Mouse (Mus musculus) cerebral cortex, adult 2 months (tissue): Measurements from ENCODE around the gene Nmt1.

Source experiments
- WGBS: fragments of 180-500 bp; shearing (Covaris S2); methylation state at CpG from one replicate; pipeline ENCODE4 v1.1.7; 2018; 5-methylcytosine and 5-hydroxymethylcytosine counted together

The Nmt1 gene

DNA sequence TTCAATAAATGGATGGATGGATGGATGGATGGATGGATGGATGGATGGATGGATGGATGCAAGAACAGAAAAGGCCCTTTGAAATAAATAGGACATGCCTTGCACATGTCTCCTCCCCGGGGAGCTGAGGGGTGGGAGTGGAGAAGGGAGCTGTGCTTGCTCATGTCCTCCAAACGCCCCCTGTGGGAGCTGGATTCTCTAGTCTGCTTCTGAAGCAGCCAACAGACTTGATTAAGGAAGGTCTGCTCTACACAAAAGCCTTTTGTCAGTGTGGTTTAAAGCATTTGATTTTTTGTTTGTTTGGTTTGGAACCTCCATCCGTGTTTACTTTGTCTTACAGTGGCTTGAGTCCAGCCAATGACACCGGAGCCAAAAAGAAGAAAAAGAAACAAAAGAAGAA lies 14.8 kb downstream of the Nmt1 start:
- whole genome bisulfite sequencing: 16% methylated on average over 4 of the region's 4 CpGs

DNA sequence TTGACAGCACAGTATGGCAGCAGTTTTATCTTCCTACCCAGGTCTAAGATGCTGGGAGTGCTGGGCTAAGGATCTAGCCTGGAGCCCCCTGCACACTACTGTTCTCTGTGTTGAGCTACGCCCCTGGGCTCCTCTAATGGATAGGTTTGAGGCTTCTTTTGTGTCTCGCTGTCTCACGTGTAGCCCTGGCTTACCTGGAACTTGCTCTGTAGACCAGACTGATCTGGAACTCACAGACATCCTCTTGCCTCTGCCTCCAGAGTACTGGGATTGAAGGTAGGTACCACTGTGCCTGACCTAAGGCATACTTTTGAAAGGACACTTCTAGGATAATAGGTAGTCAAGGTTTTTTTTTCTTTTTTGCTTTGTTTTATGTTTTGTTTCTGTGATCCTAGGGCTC lies 16.0 kb downstream of the Nmt1 start:
- 98% methylated on average over 3 of the region's 3 CpGs for WGBS

DNA sequence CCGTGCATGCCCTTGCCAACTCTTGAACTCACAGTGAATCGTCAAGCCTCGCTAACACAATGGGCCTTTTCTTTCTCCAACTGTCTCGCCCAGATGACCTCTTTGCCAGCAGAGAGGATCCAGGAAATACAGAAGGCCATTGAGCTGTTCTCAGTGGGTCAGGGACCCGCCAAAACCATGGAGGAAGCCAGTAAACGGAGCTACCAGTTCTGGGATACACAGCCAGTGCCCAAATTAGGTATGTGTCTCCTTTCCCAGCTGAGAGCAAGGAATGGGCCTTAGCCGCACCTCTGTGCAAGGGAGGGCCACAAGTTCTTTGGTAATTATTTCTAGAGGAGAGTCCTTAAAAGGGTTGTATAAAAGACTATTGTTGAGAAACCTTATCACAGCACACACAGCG lies 18.3 kb downstream of the Nmt1 start:
- WGBS: 51% methylated on average over 8 of the region's 8 CpGs

DNA sequence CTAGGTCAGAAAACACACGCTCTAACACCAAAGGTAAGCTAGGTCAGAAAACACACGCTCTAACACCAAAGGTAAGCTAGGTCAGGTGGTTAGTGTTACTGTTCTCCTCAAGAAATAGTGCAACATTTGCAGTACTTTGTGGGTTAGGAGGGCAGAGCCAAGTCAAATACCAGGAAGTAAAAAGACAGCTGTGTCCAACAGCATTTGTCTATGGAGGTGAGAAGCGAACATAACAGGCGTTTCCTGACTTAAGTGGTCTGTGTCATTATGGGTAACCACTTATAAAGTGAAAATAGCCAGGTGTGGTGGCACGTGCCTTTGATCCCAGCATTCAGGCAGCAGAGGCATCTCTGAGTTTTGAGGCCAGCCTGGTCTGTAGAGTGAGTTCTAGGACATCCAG lies 21.6 kb downstream of the Nmt1 start:
- WGBS: 92% methylated on average over 5 of the region's 5 CpGs

DNA sequence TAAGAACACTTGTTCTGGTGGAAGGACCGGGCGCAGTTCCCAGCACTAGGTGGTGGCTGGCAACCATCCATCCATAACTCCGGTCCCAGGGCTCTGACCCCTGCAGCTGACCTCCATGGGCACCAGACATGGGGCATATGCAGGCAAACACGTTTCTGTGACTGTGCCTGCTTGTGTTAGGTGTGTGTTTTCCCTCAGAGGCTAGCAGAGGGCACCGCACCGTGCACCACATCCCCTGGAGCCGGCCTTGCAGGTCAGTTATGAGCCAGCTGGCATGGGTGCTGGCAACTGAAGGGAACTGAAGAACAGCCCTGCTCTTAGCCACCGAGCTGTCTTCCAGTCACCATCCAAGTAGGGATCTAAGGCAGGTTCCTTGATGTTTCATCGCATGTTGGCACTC lies 22.2 kb downstream of the Nmt1 start:
- WGBS: 65% methylated on average over 9 of the region's 9 CpGs

DNA sequence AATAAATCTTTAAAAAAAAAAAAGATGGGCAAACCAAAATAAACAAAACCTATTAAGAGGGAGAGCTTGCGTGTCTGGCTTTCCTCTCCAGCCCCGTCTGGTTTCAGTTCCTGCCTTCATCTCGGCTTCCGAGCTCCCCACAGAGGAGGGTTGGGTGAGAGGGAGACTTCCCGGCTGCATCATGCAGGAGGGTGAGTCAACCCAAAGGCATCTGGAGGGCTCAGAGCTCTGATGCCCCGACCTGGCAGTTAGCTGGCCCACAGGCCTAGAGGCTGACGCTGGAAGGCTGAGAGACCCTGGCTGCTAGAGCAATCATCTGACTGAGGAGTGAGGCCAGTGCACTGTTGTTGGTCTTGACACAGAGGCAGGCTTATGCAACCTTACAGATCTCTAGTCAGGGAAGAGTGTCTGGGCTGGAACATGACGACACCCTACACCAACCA lies 23.3 kb downstream of the Nmt1 start:
- 25% methylated on average over 8 of the region's 8 CpGs for WGBS

DNA sequence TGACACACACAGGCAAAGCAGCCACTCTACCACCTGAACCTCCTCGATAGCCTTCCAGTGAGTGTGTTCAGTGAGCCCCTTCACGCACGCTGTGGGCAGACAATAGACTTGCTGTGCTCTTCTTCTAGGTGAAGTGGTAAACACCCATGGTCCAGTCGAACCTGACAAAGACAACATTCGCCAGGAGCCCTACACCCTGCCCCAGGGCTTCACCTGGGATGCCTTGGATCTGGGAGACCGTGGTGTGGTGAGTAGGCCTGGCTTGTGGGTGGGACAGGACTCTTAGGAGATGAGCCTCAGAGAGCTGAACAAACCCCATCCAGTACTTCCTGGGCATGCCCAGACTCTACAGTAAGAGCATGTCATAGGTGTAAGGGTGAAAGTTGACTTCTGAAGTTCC lies 24.1 kb downstream of the Nmt1 start:
- 81% methylated on average over 6 of the region's 6 CpGs for WGBS

DNA sequence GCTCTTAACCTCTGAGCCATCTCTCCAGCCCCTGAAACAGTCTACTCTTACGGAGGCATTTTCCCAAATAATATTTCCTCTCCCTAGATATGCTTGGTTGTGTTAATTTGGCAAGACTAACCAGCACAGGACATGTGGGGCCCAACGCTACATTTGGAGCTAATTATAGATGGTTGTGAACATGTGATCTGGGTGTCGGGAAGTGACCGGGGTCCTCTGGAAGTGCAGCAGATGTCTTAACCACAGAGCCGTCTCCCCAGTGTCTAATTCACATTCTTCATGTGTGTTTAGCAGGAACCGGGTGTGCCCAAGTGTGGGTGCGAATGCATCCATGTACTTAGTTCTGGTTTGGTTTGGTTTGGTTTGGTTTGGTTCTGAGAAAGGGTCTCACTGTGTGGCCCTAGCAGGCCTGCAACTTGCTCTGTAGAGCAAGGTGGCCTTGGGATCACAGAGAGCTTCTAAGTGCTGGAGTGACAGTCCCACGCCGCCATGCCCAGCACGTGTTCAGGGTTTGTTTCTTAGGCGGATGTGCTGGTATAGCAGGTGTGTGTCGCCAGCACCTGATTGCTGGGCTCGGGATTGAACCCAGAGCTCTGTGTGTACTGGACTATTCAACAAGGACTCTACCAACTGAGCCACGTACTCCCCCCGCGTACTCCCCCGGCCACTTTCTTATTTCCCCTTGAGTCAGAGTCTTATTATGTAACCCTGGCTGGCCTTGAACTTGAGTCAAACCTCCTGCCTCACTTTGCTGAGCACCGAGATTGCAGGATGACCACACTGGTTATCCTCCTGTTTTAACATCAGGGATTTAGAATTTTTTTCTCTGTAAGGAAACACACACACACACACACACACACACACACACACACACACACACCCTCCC lies 25.4 kb downstream of the Nmt1 start:
- 75% methylated on average over 18 of the region's 18 CpGs for WGBS

DNA sequence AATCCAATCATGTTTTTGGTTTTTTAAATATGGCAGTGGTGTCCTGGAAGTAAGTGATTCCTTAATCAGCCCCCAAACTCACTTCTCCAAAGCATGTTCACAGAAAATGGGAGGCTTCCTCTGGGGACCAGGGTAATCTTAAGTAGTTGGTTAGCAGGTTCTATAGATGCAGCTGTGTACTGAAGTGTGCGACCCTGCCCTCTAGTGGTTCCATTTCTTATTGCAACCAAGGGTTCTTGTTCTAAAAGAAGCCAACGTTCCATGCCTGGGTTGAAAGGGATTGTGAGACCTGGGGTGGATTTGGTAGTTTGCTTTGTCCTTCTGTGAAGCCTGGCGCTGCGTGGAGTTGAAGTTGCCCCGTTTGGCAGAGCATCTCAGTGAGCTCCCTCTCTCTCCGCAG lies 26.8 kb downstream of the Nmt1 start:
- WGBS: 38% methylated on average over 6 of the region's 6 CpGs

DNA sequence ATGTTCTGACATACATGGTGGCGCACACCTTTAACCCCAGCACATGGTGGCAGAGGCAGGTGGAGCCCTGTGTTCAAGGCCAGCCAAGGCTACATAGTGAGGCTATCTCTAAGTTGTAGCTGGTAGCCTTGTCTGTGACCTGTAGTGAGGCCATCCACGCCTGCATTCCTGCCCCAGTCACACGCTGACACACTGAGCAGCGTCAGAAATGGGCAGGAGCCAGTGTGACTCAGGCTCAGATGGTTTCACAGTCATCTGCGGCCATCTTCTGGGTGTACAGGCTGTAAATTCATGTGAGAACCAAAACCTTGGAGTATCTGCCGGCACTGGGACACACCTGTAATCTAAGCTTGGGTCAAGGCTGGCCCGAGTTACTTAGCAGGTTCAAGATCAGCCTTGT lies 28.6 kb downstream of the Nmt1 start:
- WGBS: 84% methylated on average over 7 of the region's 7 CpGs

DNA sequence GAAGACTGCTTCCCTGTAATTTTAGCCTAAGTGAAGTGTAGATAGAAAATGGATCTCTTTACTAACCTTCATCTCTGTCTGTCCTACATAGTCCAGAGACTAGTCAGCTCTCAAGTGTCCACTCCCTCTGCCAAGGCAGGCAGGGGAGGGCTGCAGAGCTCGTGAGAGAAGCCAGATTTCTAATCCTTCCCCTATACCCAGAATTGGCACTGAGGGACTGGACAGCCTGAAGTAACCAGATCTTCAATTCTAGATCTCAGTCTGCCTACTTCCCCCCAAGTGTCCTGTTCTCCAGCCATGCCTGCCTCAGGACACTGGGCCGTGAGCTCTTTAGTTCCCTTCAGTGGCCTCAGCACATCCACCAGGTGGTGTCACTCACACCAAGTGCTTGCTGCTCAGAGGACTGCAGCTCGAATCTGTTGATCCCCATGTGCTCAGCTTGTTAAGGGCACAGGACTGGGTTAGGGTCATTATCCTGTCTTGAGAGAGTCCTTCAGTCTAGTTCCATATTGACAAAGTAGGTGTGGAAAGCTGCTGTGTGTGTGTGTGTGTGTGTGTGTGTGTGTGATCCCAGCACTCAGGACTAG lies 30.6 kb downstream of the Nmt1 start:
- WGBS: 43% methylated on average over 3 of the region's 3 CpGs

DNA sequence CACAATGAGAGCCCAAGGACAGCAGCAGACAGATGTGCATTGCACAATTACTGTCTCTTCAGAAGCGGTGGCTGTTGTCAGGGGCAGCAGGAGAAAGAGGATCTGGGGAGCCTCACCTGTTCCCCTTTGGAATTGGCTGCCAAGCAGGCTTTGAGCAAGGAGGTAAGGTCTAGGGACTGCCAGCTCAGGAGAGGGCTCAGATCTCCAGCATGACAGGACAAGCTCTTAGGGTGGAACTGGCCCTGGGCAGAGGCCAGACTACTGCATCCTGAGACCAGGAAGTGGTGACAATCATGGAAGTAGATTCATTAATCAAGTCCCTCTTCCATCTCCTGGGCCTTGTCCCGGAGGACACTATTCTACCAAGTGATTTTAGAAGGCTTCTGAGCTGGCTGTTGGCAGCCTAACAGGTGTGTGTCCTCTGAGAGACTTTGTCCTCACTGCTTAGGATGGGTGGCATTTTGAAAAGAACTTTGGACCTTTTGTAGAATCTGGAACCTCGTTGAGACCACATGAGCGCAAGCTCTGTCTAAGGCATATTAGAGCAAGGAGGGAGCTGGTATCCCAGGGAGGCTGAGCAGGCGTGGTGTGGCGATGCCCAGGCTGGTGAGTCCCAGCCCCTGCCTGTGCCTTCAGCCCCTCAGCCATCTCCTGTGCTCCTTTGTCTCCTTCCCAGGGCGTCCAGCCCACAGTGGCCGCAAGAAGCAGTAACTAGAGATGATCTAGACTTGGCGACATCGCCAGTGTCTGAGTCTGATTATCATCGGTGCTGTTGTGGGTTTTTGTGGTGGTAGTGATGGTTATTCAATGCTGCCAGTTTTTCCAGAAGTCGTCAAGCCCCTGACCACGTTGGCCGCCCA lies 38.4 kb downstream of the Nmt1 start:
- WGBS: 88% methylated on average over 14 of the region's 14 CpGs

DNA sequence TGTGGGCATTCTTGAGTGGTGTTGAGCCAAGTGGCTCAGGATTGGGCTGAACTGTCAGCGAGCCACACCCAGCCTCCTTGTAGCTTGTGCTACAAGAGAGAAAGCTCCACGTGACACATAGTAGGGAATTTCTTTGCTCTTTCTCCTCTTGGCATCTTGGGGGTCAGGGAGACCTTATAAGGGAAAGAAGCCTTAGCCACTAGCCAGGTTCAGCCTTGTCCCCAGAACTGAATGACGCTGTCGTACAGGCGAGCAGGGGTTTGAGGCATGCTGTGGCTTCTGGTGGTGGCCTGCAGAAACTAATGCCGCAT lies 39.0 kb downstream of the Nmt1 start:
- WGBS: 88% methylated on average over 6 of the region's 6 CpGs

DNA sequence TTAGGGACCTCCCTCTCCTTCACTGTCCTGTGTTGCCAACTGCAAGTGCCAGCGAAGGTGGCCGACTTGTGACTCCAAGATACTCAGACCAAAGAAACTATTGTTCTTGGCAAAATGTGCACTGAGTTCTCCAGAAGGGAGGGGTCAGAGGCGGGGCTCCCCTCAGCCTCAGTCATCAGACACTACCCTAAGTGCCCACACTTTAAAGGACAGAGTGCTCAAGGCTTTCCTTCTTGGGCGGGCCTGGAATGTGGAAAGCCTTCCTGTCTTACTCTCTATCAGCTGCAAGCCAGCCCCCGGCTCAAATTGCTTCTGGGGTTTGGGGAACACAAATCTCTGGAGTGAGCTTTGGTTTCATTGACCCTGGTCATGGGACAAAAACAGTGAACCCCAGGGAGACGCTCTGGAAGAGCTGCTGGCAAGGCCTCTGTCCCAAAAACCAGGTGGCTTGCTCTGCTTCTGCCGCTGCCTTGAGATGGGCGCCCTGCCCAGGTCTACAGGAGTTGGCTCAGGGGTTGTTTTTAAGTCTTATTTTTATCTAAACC lies 39.5 kb downstream of the Nmt1 start:
- WGBS: 62% methylated on average over 8 of the region's 8 CpGs

DNA sequence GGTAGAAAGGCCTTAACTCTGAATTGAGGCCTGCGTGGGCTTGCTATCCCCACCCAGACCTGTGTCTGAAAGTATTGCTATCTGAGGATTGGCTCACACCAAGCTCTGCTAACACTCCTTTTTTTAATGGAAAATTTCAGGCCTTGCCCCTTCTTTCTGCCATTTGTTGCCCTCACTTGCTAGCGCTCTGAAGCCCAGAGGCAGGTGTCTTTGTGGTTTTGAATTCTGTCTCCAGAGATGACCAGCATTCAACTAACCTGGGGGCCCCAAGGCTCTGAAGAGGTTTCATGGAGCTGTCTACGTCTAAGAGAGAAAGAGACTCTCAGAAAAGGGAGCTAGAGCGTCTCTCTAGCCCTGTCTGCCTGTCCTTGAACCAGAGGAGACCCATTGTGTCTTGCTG lies 40.3 kb downstream of the Nmt1 start:
- 95% methylated on average over 4 of the region's 4 CpGs for WGBS

DNA sequence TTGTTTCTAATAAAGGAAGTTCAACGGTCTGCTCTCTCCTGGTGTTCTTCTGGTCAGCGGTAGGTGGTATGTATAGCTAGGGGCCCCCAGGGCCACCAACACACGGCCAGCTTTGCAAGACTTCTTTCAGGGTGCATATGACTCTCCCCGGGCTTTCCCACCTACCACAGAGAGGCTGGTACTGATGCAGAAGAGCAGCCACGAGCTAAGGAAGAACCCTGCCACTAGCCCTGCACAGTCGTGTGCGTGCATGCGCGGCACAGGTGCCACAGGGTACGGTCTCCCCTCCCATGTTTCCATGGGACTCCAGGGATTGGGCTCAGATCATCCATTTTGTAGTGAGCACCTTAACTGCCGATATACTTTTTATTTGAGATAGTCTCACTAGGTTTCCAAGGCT lies 40.9 kb downstream of the Nmt1 start:
- 87% methylated on average over 11 of the region's 11 CpGs for WGBS

DNA sequence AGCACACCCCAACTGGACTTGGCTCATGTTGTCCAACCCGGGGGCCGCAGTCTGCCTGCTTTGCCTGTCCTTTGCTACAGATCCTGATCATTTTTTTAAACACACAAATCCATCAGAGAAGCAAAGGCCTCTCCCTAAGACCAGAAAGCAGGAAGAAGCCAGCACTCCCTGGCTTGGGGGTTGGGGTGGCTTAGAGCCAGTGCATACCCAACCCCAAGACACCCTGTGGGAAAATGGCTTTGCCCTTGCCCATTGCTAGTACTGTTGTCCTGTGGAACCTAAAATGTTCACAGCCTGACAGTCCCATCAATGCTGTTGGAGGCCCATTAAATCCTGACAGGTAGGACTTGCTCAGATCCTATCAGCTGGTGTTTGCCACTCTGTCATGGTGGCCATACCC lies 41.7 kb downstream of the Nmt1 start:
- WGBS: 98% methylated on average over 2 of the region's 2 CpGs

DNA sequence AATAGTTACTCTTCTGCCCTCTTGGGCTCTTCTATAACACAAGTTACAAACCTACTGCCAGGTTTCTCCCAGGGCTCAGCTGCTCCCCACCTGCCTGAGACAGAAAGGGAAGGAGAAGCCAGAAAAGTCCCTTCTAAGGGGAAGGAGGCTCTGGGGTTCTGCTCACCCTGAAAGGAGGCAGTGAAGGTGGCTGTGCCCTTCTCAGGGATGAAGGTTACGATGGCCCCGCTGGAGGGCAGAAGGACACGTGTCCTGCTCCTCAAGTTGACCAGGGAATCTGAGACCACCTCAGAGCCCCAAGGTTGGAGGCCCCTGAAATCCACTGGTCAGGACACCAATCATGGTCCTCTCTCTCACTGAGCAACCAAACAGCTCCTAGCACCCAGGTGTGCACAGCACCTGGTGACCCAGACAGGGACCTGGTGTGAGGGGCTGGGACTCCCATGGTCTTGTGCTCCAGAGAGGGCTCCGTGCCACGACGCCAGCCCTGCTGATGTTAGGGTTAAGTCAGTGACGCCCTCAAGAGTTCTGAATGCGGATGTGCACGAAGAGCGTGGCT lies 42.4 kb downstream of the Nmt1 start:
- 93% methylated on average over 10 of the region's 10 CpGs for WGBS

DNA sequence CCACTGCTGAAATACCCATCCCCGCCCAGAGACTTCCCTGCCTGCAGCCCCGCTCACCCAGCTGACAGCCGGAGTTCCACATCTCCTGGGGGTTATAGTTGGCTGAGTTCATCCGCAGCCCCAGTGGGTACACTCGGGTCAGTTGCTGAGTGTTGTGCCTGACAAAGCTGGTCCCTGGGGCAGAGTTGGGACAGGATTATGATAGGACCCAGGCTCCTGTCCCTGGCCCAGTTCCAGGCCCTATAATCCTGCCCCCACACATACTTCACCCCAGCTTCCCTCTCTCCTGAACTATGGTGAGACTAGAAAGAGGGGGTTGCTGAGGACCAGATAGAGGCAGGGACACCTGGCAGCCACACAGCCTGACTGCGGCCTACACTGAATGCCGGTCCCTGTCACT lies 45.7 kb downstream of the Nmt1 start:
- WGBS: 82% methylated on average over 7 of the region's 7 CpGs

DNA sequence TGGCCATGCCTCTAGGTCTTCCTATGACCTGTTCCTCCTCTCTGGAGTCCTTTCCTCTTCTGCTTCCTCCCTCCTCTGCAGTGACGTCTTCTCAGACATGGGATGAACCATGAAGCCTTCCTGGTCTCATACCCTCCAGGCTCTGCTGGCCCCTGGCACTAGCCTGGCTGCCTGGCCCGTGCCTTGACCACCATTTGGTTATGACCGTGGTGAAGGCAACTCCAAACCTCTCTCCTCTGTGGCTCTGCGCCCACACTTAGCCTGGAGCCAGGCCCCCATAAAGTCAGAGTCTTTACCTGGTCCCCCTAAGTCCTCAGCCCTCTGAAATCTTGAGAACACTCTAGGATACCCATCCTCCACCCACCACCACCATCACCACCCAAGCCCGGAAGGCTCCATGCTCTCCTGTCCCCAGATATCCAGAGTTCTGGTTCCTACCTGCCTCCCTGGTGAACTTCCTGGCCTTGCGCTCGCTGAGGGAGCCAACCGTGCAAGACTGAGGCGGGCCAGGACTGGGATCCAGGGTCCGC lies 46.2 kb downstream of the Nmt1 start:
- 75% methylated on average over 10 of the region's 10 CpGs for WGBS

DNA sequence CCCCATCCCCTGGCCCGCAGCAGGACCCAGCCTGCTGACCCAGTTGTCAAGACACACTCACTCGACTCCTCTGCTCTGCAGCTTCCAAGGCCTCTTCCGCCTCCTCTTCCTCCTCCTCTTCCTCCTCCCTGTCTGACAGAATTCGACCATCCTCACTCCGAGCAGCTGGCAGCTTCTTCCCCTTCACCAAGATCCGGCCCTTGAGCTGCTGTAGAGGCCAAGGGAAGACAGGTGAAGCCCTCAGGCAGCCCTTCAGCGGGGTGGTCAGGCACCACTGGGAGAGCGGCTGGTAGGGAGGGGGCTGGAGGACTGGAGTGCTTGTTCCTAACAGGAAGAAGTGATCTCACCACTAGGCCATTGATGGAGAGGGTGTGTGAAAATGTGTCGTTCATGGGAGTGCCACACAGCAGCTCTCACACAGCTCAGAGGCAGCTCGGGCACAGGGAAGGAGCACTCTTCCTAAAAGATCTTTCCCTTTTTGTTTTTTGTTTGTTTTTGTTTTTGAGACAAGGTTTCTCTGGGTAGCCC lies 46.9 kb downstream of the Nmt1 start:
- 22% methylated on average over 10 of the region's 10 CpGs for WGBS

DNA sequence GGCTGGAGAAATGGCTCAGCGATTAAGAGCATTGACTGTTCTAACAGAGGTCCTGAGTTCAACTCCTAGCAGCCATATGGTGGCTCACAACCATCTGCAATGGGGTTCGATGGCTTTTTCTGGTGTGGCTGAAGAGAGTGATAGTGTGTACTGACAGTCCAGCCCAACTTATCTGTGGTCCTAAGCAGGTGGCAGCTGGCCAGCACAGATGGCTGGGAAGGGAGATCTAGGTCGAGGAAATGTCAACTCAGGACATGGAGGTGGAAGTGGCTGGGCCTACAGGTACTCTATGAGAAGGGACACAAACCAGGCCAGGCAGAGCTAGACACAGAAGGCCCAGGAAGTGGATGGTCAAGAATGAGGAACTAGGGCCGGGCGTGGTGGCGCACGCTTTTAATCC lies 48.0 kb downstream of the Nmt1 start:
- WGBS: 85% methylated on average over 7 of the region's 7 CpGs
